Mouse (Mus musculus): Measurements from ENCODE around the gene Rpl28. TPM values are rescaled to one million over a fixed set of nuclear protein-coding genes. Genes with fewer than 3 reads are reported as not detected.

Rpl28 gene
- polyA plus RNA-seq, 1 experiment, result 3,329 TPM

DNA sequence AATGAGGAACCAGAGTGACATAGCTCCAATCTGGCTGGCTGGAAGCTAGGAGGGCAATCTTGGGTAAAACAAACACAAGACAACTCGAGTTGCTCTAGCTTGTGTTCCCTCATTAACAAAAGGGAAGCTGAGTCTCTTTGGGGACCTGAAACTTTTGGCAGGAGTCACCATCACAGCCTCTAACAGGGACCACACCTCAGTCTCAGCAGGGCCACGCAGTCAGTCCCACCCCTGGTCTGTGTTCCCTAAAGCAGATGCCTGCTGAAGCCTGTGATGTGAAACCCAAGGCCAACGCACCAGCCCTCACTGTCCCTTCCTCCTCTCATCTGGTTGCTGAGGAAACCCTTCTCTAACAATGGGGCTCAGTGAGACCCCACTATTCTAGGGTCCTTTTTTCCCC lies 10.5 kb upstream of the Rpl28 start:
- Histone ChIP-seq H3K27me3 (ENCODE audit: control insufficient read depth, insufficient read depth, insufficient read length) (no peaks in the 10 kb centered on the region), H3ac (ENCODE audit: control insufficient read depth, insufficient read length) (no peak overlapping the region), H3K36me3 (ENCODE audit: control insufficient read depth, insufficient read depth) (no peaks in the 10 kb centered on the region), H3K79me2 (ENCODE audit: control insufficient read depth, insufficient read depth) (no peaks in the 10 kb centered on the region), H3K4me2 (ENCODE audit: low read depth) (no peak overlapping the region), H3K4me3 (no peak overlapping the region)
- no peak for TF ChIP-seq USF1 (IDR thresholded peaks at IDR 0.05; ENCODE audit: low read depth)
- TF ChIP-seq MYOD1 (IDR thresholded peaks at IDR 0.05; ENCODE audit: control insufficient read depth in 1 of 3, insufficient read length in 2 of 3, low read depth in 2 of 3), result no peak
- TF ChIP-seq SRF (IDR thresholded peaks at IDR 0.05; ENCODE audit: control insufficient read depth, insufficient read length, low read depth), result no peak
- no peak for TF ChIP-seq REST (IDR thresholded peaks at IDR 0.05; ENCODE audit: insufficient read depth, insufficient read length)

DNA sequence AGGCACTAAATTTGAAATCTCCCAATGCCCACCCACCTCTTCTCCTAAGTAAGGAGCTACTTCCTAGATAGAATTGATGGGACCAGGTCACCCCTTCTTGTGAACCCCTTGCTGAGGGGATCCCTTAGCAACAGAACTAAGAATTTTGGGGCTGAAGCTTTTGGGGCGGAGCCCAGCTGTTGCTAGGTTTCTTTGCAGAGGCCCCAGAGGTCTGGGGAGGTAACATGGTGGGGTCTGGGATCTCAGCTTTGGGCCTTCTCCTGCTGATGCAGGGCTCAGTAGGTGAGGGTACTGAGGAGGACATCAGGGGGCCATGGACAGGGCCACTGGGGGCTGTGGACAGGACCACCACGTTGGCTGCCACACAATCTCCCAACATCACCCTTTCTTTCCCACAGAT lies 9.9 kb upstream of the Rpl28 start, which contains the start of the genes Il11 and Tmem190:
Gene Il11, minus strand, starts transcription at position 101 of the 400 bp plus-strand sequence.
Gene Tmem190, plus strand, starts transcription at position 179 of the 400 bp plus-strand sequence.
- Histone ChIP-seq H3K4me2 (ENCODE audit: low read depth) (no peak within 1 kb of the TSS), H3K4me3 (no peak within 1 kb of the TSS), H3ac (ENCODE audit: control insufficient read depth, insufficient read length) (no peak within 1 kb of the TSS), H3K27me3 (ENCODE audit: control insufficient read depth, insufficient read depth, insufficient read length) (no peaks in the 10 kb centered on the region), H3K79me2 (ENCODE audit: control insufficient read depth, insufficient read depth) (no peaks in the 10 kb centered on the region), H3K36me3 (ENCODE audit: control insufficient read depth, insufficient read depth) (no peaks in the 10 kb centered on the region)
- no peak for TF ChIP-seq TCF3 (IDR thresholded peaks at IDR 0.05; ENCODE audit: insufficient read length, low read depth)
- no peak for TF ChIP-seq REST (IDR thresholded peaks at IDR 0.05; ENCODE audit: insufficient read depth, insufficient read length)
- TF ChIP-seq USF1 (IDR thresholded peaks at IDR 0.05; ENCODE audit: low read depth), result no peak
- TF ChIP-seq SRF (IDR thresholded peaks at IDR 0.05; ENCODE audit: control insufficient read depth, insufficient read length, low read depth), result no peak
- TF ChIP-seq E2F4 (IDR thresholded peaks at IDR 0.05; ENCODE audit: insufficient read depth), result no peak
- no peak for TF ChIP-seq POLR2AphosphoS2 (IDR thresholded peaks at IDR 0.05; ENCODE audit: insufficient read length, low read depth)
- no peak for TF ChIP-seq TCF12 (IDR thresholded peaks at IDR 0.05; ENCODE audit: insufficient read depth, poor library complexity, severe bottlenecking)
- TF ChIP-seq MYOG (IDR thresholded peaks at IDR 0.05; ENCODE audit: control insufficient read depth in 1 of 3, insufficient read depth in 1 of 3, insufficient read length in 2 of 3, low read depth in 2 of 3), result no peak
- no peak for TF ChIP-seq POLR2A (IDR thresholded peaks at IDR 0.05; ENCODE audit: insufficient read length, low read depth)
- TF ChIP-seq MAX (IDR thresholded peaks at IDR 0.05; ENCODE audit: low read depth), result no peak
- TF ChIP-seq CEBPB (IDR thresholded peaks at IDR 0.05; ENCODE audit: insufficient read depth, poor library complexity, severe bottlenecking), result no peak
- TF ChIP-seq MYOD1 (IDR thresholded peaks at IDR 0.05; ENCODE audit: control insufficient read depth in 1 of 3, insufficient read length in 2 of 3, low read depth in 2 of 3), result no peak

DNA sequence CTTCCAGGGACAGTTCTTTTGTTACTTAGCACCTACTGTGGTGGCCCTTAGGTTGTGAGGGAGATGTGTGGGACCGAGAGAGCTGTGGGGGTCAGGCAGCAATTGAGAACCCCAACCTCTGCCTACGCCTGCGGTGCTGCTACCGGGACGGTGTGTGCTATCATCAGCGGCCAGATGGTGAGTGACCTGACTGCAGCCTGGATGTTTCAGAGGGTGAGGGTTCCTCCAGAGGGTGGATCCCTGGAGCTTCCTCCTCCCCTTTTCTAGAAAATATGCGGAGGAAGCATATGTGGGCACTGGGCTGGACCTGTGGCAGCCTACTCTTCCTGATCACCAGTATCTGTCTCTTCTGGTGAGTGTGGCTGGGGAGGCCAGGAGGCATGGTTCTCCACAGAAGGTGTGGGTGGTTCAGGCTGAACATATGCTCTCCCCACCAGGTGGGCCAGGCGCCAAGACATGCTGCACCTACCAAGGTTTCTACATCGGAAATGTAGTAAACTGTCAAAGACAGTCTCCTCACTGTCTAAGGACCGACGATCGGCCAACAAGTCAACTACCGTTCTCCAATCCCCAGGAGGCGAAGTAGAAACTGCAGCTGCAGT lies 8.9 kb upstream of the Rpl28 start:
- Histone ChIP-seq H3K4me2 (ENCODE audit: low read depth) (no peak overlapping the region), H3K4me3 (no peak overlapping the region), H3K36me3 (ENCODE audit: control insufficient read depth, insufficient read depth) (no peaks in the 10 kb centered on the region), H3ac (ENCODE audit: control insufficient read depth, insufficient read length) (no peak overlapping the region), H3K27me3 (ENCODE audit: control insufficient read depth, insufficient read depth, insufficient read length) (no peaks in the 10 kb centered on the region), H3K79me2 (ENCODE audit: control insufficient read depth, insufficient read depth) (no peaks in the 10 kb centered on the region)
- TF ChIP-seq MAX (IDR thresholded peaks at IDR 0.05; ENCODE audit: low read depth) (no peak), CEBPB (IDR thresholded peaks at IDR 0.05; ENCODE audit: insufficient read depth, poor library complexity, severe bottlenecking) (no peak), SRF (IDR thresholded peaks at IDR 0.05; ENCODE audit: control insufficient read depth, insufficient read length, low read depth) (no peak), MYOG (IDR thresholded peaks at IDR 0.05; ENCODE audit: control insufficient read depth in 1 of 3, insufficient read depth in 1 of 3, insufficient read length in 2 of 3, low read depth in 2 of 3) (no peak), REST (IDR thresholded peaks at IDR 0.05; ENCODE audit: insufficient read depth, insufficient read length) (no peak), POLR2A (IDR thresholded peaks at IDR 0.05; ENCODE audit: insufficient read length, low read depth) (no peak), E2F4 (IDR thresholded peaks at IDR 0.05; ENCODE audit: insufficient read depth) (no peak), TCF12 (IDR thresholded peaks at IDR 0.05; ENCODE audit: insufficient read depth, poor library complexity, severe bottlenecking) (no peak), MYOD1 (IDR thresholded peaks at IDR 0.05; ENCODE audit: control insufficient read depth in 1 of 3, insufficient read length in 2 of 3, low read depth in 2 of 3) (no peak), USF1 (IDR thresholded peaks at IDR 0.05; ENCODE audit: low read depth) (no peak), TCF3 (IDR thresholded peaks at IDR 0.05; ENCODE audit: insufficient read length, low read depth) (no peak), POLR2AphosphoS2 (IDR thresholded peaks at IDR 0.05; ENCODE audit: insufficient read length, low read depth) (no peak)

DNA sequence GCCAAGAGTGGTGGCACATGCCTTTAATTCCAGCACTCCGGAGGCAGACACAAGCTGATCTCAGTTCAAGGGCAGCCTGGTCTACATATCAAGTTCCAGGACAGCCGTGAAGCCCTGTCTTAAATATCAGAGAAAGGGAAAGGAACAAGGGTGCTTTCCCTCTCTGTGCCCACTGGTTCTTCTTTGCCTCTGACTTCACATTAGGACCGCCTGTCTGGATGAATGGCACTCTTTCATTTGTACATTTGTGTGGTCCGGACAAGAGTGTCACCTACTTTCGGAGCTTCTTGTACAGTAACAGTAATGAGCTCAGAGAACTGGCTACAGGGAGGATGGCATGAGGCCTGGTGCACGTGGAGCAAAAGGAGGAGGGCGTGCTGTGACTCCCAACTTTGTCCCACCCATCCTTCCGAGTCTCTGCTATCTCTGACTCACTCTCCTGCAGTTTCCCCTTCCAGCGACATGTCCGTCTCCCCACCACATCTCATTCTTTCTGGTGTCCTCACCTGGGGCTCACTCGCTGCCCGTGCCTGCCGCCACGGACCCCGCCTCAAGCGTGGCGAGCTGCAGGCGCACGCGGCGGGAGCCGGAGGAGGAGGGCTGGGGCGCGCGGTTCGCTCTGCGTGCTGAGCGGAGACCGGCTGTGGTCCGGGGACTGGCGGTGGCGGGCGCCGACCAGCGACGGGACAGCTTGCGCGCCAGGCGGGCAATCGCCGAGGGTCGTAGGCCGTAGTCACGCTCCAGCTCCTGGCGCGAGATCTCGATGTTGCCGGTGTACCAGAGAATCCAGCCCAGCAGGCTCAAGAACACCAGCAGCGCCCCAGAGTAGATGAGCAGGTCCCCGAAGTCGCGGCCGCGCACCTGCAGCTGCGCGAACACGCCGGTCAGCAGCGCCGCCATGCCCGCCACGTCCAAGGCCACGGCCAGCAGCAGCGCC lies 3.9 kb upstream of the Rpl28 start:
- no peaks in the 10 kb centered on the region for H3K36me3 ChIP-seq (ENCODE audit: control insufficient read depth, insufficient read depth)
- peak overlapping the region; percentile 55 for H3K4me2 ChIP-seq (ENCODE audit: low read depth)
- TF ChIP-seq MYOD1 (IDR thresholded peaks at IDR 0.05; ENCODE audit: control insufficient read depth in 1 of 3, insufficient read length in 2 of 3, low read depth in 2 of 3), result peak in 1 of 3 experiments; percentile 36
- no peak for TF ChIP-seq E2F4 (IDR thresholded peaks at IDR 0.05; ENCODE audit: insufficient read depth)
- peak; percentile 62 for TF ChIP-seq POLR2A (IDR thresholded peaks at IDR 0.05; ENCODE audit: insufficient read length, low read depth)
- peak in 2 of 3 experiments; percentile 25 to 27 for TF ChIP-seq MYOG (IDR thresholded peaks at IDR 0.05; ENCODE audit: control insufficient read depth in 1 of 3, insufficient read depth in 1 of 3, insufficient read length in 2 of 3, low read depth in 2 of 3)
- no peak for TF ChIP-seq CEBPB (IDR thresholded peaks at IDR 0.05; ENCODE audit: insufficient read depth, poor library complexity, severe bottlenecking)
- peak; percentile 13 for TF ChIP-seq MAX (IDR thresholded peaks at IDR 0.05; ENCODE audit: low read depth)
- TF ChIP-seq REST (IDR thresholded peaks at IDR 0.05; ENCODE audit: insufficient read depth, insufficient read length), result no peak
- TF ChIP-seq TCF3 (IDR thresholded peaks at IDR 0.05; ENCODE audit: insufficient read length, low read depth), result no peak
- TF ChIP-seq POLR2AphosphoS2 (IDR thresholded peaks at IDR 0.05; ENCODE audit: insufficient read length, low read depth), result peak; percentile 70
- H3K79me2 ChIP-seq (ENCODE audit: control insufficient read depth, insufficient read depth), result peaks cover 10% of the 10 kb centered on the region
- H3K4me3 ChIP-seq, result peak overlapping the region; percentile 26
- H3K27me3 ChIP-seq (ENCODE audit: control insufficient read depth, insufficient read depth, insufficient read length), result no peaks in the 10 kb centered on the region
- H3ac ChIP-seq (ENCODE audit: control insufficient read depth, insufficient read length), result peak overlapping the region; percentile 97
